Mouse (Mus musculus) stomach, postnatal 0 days (tissue): Measurements from ENCODE around the gene Zbtb39.

Experiments
- CTCF ChIP-seq: IDR thresholded peaks from 2 replicates; pipeline ENCODE4 v1.5.1; 2016; ENCODE audit warnings: antibody characterized with exemption, low read depth, mild to moderate bottlenecking, moderate library complexity
- EP300 ChIP-seq: optimal IDR thresholded peaks from 2 replicates; pipeline ENCODE3; 2016; ENCODE audit warnings: antibody characterized with exemption

GRCm38 (mm10) chr10:127704766-127705220, 34.5 kb upstream of the Zbtb39 start, which contains the start of gene Myo1a:
- TF ChIP-seq CTCF (peak; percentile 42), EP300 (no peak)
